Mouse (Mus musculus): ENCODE measurements around the gene Rps6ka2. TPM values are rescaled to one million over a fixed set of nuclear protein-coding genes. Genes with fewer than 3 reads are reported as not detected.

The Rps6ka2 gene
- polyA plus RNA-seq, 1 experiment, result 2.1 TPM

- no peaks in the 10 kb centered on the region for H3K4me1 ChIP-seq (ENCODE audit: control insufficient read depth, insufficient read depth, insufficient read length, low read length)
- WGBS, result 82% methylated on average over 10 of the region's 10 CpGs
- no peaks in the 10 kb centered on the region for H3K36me3 ChIP-seq (ENCODE audit: control insufficient read depth, insufficient read depth, low read length)
- H3K27ac ChIP-seq (ENCODE audit: insufficient read depth, low read depth, low read length), result no peak overlapping the region
- H3K4me3 ChIP-seq (ENCODE audit: low read depth, low read length), result no peak overlapping the region
- no peak for TF ChIP-seq POLR2A (IDR thresholded peaks at IDR 0.05; ENCODE audit: low read depth, low read length)
- TF ChIP-seq CTCF (IDR thresholded peaks at IDR 0.05; ENCODE audit: extremely low read depth, insufficient read length, insufficient replicate concordance, low read depth, low read length), result no peak
- no peaks in the 10 kb centered on the region for H3K27me3 ChIP-seq (ENCODE audit: control insufficient read depth, insufficient read depth, low read length)
Measured at GRCm38 (mm10) chr17:7140399-7141174, 29.3 kb upstream of the Rps6ka2 start.

- TF ChIP-seq POLR2A (IDR thresholded peaks at IDR 0.05; ENCODE audit: low read depth, low read length) (no peak), CTCF (IDR thresholded peaks at IDR 0.05; ENCODE audit: extremely low read depth, insufficient read length, insufficient replicate concordance, low read depth, low read length) (no peak)
- Histone ChIP-seq H3K4me1 (ENCODE audit: control insufficient read depth, insufficient read depth, insufficient read length, low read length) (no peaks in the 10 kb centered on the region), H3K36me3 (ENCODE audit: control insufficient read depth, insufficient read depth, low read length) (no peaks in the 10 kb centered on the region), H3K27me3 (ENCODE audit: control insufficient read depth, insufficient read depth, low read length) (no peaks in the 10 kb centered on the region), H3K27ac (ENCODE audit: insufficient read depth, low read depth, low read length) (no peak overlapping the region), H3K4me3 (ENCODE audit: low read depth, low read length) (no peak overlapping the region)
- WGBS, result 42% methylated on average over 4 of the region's 4 CpGs
Measured at GRCm38 (mm10) chr17:7142367-7142766, 27.5 kb upstream of the Rps6ka2 start.

- TF ChIP-seq CTCF (IDR thresholded peaks at IDR 0.05; ENCODE audit: extremely low read depth, insufficient read length, insufficient replicate concordance, low read depth, low read length) (no peak), POLR2A (IDR thresholded peaks at IDR 0.05; ENCODE audit: low read depth, low read length) (no peak)
- Histone ChIP-seq H3K4me3 (ENCODE audit: low read depth, low read length) (no peak overlapping the region), H3K36me3 (ENCODE audit: control insufficient read depth, insufficient read depth, low read length) (no peaks in the 10 kb centered on the region), H3K27ac (ENCODE audit: insufficient read depth, low read depth, low read length) (no peak overlapping the region), H3K27me3 (ENCODE audit: control insufficient read depth, insufficient read depth, low read length) (no peaks in the 10 kb centered on the region), H3K4me1 (ENCODE audit: control insufficient read depth, insufficient read depth, insufficient read length, low read length) (no peaks in the 10 kb centered on the region)
- 73% methylated on average over 7 of the region's 7 CpGs for WGBS
Measured at GRCm38 (mm10) chr17:7143885-7144518, 25.9 kb upstream of the Rps6ka2 start.

DNA sequence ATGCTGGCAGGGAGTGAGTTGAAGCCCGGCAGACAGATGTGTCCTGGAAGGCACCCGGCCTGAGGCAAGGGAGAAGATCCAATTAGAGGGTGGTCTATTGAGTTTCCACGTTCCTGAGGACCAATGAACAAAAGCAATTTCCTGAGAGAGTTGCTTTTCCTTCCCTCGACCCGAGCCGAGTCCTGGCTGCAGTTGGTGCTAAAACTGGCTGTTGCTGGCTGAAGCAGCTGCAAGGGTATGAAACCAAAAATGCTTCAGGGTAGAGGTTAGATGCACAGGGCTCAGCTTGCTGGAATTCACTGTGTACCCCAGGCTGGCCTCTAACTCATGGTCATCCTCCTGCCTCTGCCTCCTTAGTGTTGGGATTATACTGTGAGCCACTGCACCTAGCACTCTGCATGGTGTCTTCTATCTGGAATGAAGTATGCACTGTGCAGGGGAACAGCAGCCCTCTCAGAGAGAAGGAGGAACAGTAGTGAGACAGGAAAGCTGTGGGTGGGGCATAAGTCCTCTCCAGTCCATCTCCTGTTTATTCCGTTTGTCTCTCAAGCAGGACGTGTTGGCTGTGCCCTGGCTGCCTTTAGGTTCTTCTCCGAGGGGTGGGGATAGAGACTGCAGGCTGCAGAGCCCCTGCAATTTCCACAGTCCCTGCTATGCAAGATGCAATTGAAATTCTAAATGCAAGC, 24.4 kb upstream of the Rps6ka2 start:
- H3K27me3 ChIP-seq (ENCODE audit: control insufficient read depth, insufficient read depth, low read length), result no peaks in the 10 kb centered on the region
- no peaks in the 10 kb centered on the region for H3K4me1 ChIP-seq (ENCODE audit: control insufficient read depth, insufficient read depth, insufficient read length, low read length)
- no peak for TF ChIP-seq POLR2A (IDR thresholded peaks at IDR 0.05; ENCODE audit: low read depth, low read length)
- 51% methylated on average over 9 of the region's 9 CpGs for WGBS
- no peak overlapping the region for H3K4me3 ChIP-seq (ENCODE audit: low read depth, low read length)
- no peak overlapping the region for H3K27ac ChIP-seq (ENCODE audit: insufficient read depth, low read depth, low read length)
- no peaks in the 10 kb centered on the region for H3K36me3 ChIP-seq (ENCODE audit: control insufficient read depth, insufficient read depth, low read length)

- no peak overlapping the region for H3K27ac ChIP-seq (ENCODE audit: insufficient read depth, low read depth, low read length)
- H3K27me3 ChIP-seq (ENCODE audit: control insufficient read depth, insufficient read depth, low read length), result no peaks in the 10 kb centered on the region
- H3K36me3 ChIP-seq (ENCODE audit: control insufficient read depth, insufficient read depth, low read length), result no peaks in the 10 kb centered on the region
- no peaks in the 10 kb centered on the region for H3K4me1 ChIP-seq (ENCODE audit: control insufficient read depth, insufficient read depth, insufficient read length, low read length)
- TF ChIP-seq POLR2A (IDR thresholded peaks at IDR 0.05; ENCODE audit: low read depth, low read length) (no peak), CTCF (IDR thresholded peaks at IDR 0.05; ENCODE audit: extremely low read depth, insufficient read length, insufficient replicate concordance, low read depth, low read length) (no peak)
- no peak overlapping the region for H3K4me3 ChIP-seq (ENCODE audit: low read depth, low read length)
- WGBS, result 51% methylated on average over 7 of the region's 7 CpGs
Measured at GRCm38 (mm10) chr17:7146479-7146878, 23.4 kb upstream of the Rps6ka2 start.

DNA sequence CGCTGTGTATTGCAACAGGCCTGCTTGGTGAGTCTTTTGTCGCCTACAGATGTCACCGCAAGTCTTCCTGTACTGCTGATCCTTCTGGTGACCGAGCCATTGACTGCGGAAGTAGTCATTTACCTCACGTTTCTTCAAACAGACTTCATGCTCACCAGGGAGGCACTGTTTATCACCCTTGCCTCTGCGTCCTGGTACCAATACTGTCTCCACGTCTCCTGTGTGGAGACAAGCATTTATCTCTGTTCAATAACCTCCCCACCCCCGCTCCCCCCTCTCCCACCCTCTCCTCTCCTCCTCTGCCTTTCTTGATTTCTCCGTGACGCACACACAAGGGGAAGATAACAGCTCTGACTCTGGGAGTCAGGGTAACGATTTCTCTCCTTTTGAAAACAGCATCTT, 22.0 kb upstream of the Rps6ka2 start:
- H3K27ac ChIP-seq (ENCODE audit: insufficient read depth, low read depth, low read length), result no peak overlapping the region
- H3K4me1 ChIP-seq (ENCODE audit: control insufficient read depth, insufficient read depth, insufficient read length, low read length), result no peaks in the 10 kb centered on the region
- WGBS, result 37% methylated on average over 12 of the region's 12 CpGs

More for the DNA sequence above, 22.0 kb upstream of the Rps6ka2 start:
- Histone ChIP-seq H3K36me3 (ENCODE audit: control insufficient read depth, insufficient read depth, low read length) (no peaks in the 10 kb centered on the region), H3K4me3 (ENCODE audit: low read depth, low read length) (no peak overlapping the region), H3K27me3 (ENCODE audit: control insufficient read depth, insufficient read depth, low read length) (no peaks in the 10 kb centered on the region)
- no peak for TF ChIP-seq CTCF (IDR thresholded peaks at IDR 0.05; ENCODE audit: extremely low read depth, insufficient read length, insufficient replicate concordance, low read depth, low read length)
- TF ChIP-seq POLR2A (IDR thresholded peaks at IDR 0.05; ENCODE audit: low read depth, low read length), result no peak

Data from small intestine, adult 2 months (tissue).